Mouse (Mus musculus) yolk sac, embryonic 10.5 days (tissue): ENCODE measurements at regions not wholly inside any gene's neighbourhood (a gene's known extent, or its start where the extent isn't known, plus 50 kb on each side); places are given as distances from the start of the nearest gene placed in this dataset.
"Not testable (repeated sequence)": the region's sequence is repeated elsewhere in the genome, so short reads cannot be mapped to it uniquely, and the experiment has no call there.

ENCODE experiments used
- DNase-seq: peaks from one replicate; pipeline ENCODE4 v3.0.0-alpha.2; 2017; ENCODE audit warnings: low spot score

DNA sequence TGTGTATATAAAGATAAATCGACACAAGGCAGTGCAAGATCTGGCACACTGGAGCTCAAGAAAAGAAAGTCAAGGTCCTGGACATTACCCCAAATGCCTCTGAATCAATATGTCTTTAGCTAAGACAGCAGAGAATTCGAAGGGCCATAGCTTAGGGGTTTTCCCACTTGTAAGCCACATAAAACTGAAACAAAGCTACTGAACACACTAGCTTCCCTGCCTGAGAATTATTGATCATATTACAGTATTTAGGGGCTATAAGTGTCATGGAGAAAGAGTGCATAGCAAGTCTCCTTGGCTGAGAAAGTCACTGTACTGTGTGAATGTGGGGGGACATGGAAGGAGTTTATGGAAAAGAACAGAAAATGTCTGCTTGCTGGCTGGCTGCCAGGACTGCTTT, 207.3 kb upstream of the Htr1f start:
- no peak for DNase-seq

DNA sequence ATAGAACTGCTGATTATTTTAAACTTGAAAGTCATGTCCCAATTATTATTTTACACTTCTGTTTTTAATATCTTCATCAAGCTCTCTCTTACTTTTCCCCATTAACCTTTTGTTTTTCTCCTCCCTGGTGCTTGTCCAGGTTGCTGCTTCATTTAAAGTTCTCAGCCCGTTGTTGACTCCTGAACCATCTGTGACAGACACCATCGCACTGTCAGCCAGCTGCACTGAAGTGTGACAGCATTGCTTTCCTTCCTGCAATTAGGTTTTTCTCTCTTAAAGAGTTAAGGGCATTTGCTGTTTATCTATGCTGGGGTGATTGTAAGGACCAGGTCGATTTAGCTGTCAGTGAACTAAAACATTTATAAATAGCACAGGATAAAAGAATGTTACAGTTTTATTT, 205.3 kb upstream of the Pou1f1 start:
- DNase-seq, result no peak

DNA sequence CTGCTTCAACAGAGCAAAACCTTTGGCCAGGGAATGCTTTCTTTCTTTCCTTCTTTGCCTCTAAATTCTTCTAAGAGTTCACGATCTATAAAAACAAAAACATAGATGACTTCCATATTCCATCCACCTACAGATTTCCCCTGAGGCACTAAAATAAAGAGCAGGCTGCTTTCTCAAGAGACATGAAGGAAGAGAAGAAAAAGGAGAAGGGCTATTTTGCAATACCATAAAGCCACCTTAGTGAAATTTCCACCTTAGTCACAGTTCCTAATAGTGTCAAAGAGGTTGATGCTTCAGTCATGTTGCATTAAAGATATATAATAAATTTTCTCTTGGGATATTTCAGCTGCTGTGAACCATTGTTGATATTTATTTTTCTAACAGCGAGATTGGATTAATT, 187.9 kb upstream of the Pou1f1 start:
- DNase-seq, result no peak

DNA sequence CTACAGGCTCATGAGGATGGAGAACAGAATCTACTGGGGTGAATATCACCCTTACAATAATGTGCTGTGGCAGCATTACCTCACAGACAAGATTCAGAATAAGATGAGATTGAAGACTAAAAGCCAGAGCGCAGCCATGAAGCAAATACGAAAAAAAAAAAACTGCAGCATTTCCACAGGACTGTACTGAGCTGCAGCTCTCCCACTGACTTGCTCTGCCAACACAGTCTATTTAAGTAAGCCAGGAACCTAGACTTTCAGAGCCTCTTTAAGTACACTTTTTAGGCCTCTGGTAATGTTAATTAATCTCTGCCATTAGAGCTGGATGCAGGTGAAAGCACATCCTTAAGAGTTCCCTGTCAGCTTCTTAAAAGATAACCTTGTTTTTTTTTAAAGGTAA, 181.1 kb upstream of the Pou1f1 start:
- no peak for DNase-seq

DNA sequence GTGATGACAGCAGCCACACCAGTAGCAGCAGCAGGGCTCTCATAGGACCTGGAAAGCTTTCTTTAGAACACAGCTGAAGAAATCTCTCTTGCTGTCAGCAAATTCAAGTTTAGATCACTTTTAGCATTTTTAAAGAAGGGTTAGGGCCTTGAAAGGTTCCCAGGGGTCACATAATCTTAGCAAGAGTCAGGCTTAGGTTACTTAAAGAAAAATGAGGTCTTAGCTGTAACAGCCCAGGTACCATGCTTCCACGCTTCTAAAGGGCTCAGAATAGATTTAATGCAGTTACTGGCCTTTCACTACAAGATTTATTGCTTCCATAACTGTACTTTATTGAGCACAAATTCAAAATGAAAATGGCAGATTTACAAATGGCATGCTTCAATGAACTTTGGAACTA, 160.4 kb upstream of the Pou1f1 start:
- DNase-seq, result no peak

- DNase-seq, result no peak
These were observed 151.0 kb upstream of the Pou1f1 start for GRCm38 (mm10) chr16:65369271-65369670.

GRCm38 (mm10) chr16:65370939-65371338, 149.4 kb upstream of the Pou1f1 start:
- DNase-seq, result peak; percentile 5

- DNase-seq, result no peak
These were observed 143.8 kb upstream of the Pou1f1 start for GRCm38 (mm10) chr16:65376553-65376952.

DNA sequence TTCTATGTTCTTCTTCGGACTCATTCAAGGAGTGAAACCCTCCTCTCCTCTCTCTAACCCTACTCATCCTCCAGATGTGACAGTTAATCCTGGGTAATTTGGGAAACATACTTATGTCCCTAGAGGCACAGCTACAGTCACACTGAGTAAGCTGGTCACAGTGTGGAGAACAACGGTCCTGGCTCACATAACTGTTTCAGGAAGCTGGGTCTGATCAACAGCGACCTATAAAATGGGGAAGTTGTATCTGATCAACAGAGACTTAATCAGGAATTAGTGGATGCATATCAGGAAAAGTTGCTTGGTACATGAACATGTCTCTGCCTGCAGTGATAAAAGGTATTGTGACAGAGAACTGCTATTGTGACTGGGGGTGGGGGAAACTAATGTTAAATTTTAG, 142.0 kb upstream of the Pou1f1 start:
- DNase-seq, result no peak

- no peak for DNase-seq
These were observed 140.4 kb upstream of the Pou1f1 start for GRCm38 (mm10) chr16:65379939-65380338.

DNA sequence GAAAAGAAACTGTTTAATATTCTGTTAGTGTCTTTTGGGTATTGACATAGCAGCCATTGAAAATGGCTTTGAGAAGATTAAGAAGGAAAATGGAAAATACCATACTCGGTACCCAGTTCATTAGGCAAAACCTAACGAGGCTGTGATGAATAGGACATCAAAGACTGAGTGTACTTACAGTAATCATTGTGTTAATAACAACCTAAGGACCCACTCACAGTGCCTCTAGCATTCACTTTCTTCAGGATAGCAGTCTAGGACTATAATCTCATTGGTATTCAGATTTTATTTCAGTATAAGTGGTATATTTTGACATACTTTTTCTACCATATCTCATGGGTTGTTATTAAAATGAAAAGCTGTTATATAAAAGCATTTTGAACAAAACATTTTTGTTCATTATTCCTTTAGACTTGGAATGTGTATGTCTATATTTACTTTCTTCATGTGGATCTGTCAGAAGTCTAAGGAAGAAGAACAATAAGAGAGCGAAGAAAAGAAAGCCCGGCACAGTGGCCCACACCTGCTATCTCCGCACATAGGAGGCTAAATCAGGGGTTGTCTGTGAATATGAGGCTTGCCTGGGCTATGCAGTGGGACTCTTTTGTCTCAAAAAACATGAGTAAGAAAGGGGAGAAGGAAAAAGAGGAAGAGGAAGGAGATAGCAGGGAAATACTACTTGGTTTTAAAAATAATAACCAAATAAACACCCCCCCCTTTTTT, 116.2 kb upstream of the Pou1f1 start:
- DNase-seq, result no peak

- no peak for DNase-seq
These were observed 115.5 kb upstream of the Pou1f1 start for GRCm38 (mm10) chr16:65404816-65405215.

DNA sequence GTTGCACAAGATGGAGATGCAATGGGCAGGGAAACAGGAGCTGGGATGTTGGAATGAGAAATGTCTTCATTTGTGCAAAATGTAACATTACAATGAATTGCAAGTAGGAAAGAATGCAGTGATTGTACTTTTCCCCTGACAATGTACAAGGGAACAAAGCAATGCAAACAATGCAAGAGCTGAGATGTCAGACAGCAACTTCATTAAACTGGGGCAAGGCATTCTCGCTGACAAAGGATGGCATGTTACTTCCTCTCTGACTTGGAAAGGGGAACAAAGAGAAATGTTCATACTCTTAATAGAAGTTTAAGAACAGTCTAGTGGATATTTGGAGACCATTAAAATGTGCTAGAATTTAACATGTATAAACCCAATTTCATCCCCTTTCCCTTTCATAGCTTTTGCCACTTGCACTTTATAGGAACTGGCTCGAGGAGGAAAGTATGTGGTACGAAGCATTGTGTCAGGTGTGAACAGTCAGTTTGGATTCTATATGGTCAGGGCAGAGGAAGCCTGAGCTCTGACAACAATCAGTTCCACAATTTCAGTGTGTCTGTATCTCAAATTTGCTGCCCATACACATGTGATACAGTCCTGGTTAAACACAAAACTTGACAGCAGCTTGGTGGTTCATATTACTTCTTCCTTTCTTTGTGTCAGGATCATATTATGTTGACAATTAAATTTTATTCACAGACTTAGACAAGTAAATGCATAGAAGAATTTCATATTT, 114.3 kb upstream of the Pou1f1 start:
- DNase-seq, result no peak

GRCm38 (mm10) chr16:65432046-65432445, 88.3 kb upstream of the Pou1f1 start:
- not testable (repeated sequence) for DNase-seq

DNA sequence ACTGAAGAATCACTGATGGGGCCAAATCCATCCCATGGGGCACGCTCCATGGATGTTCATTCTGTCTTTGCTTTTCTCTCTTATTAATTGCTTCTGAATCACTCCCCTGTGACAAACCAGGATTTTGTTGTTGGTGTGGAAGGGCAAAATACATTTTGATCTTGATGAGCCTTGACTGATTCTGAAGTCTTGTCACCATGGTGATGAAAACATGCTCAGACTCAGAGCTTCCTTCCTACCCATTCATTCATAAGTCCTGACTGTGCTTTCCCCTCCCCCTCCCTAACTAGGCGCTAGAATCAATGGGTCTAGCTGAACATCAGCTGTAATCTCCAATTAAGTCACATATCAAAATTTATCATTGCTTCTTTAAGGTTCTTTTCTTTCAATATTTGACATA, 84.2 kb upstream of the Pou1f1 start:
- no peak for DNase-seq

GRCm38 (mm10) chr16:65441954-65442353, 78.4 kb upstream of the Pou1f1 start:
- DNase-seq, result no peak

DNA sequence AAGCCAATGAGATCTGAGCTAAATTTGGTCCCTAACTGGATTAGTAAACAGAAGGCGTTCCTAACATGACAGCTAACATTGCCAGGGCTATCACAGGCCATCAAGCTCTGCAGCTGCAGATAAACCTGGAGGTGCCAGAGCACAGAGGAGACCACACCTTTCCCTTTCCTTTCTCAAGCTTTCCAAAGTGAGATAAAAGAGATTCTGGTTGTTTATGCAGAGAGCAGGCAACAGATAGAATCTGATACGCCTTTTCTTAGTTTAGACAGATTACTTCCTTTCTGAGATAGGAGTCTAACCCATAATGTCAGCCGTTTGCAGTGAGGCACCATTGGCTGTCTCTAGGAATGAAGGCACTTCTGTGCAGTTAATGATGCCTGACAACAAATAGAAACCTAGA, 71.5 kb upstream of the Pou1f1 start:
- no peak for DNase-seq

DNA sequence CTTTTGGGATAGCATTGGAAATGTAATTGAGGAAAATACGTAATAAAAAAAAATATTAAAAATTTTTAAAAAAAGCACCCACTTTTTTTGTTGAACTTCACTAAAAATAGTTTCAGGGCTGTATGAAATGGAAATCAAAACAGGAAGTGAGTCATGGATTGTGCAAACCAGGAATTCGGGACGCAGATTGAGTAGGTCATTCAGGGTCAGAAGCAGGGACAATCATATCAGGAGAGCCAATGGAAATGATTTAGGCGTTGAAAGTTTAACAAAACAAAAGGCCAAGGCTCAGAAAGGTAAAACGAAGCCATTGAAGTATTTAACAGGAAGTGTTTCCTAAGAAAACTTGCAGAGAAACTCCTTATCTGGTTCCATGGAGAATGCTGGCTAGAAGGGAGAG, 69.6 kb upstream of the Pou1f1 start:
- DNase-seq, result no peak

DNA sequence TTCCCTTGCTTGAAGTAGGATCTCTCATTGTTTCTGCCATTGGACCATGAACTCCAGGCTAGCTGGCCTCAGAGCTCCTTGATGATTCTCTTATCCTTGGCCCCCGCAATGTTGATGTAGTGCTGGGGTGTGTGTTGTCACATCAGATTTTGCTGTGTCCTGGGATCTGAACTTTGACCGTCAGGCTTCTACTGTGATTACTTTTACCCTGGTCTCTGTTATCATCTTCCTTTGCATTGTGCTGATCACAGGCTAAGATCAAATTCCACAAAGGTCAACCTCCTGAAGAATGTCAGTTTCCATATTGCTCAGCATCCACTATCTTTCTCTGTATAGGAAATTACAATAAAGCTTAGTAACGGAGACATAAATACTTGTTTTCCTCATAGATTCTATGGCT, 68.4 kb upstream of the Pou1f1 start:
- peak; percentile 49 for DNase-seq

GRCm38 (mm10) chr16:65456948-65457347, 63.4 kb upstream of the Pou1f1 start:
- DNase-seq, result not testable (repeated sequence)

DNA sequence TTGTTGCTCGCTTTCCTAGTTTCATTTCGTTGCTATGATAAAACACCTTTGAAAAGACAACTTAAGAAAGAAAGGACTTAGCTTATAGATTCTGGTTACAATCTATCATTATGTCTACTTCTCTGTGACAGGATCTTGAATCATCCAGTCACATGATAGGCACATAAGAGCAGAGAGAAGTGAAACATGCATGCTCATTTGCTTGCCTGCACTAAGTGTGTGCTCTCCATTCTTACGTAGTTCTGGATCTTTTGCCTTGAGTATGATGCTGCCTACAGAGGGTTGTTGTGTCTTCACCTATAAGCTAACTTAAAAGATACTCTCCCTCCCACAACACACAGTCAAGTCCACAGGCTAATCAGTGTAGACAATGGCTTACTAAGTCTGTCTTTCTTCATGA, 62.1 kb upstream of the Pou1f1 start:
- DNase-seq, result no peak

DNA sequence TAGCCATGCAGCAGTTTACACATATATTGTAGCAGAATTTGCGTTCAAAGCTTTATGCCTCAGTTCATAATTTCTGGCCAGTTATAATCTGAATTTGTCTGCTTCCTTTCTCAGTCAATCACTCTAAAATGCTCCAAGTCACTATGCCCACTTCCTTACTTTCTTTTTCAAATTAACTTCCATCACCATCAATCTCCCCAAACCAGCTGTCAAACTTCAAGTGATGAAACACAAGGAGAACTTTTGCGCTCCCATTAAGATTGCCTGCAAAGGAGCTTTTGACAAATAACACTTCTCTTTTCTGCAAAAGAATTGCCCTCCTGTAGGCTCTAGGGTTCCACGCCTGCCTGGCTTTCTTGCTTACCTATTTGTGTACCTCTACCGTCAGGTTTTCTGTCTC, 50.6 kb upstream of the Pou1f1 start:
- no peak for DNase-seq
